Mouse (Mus musculus) adrenal gland, postnatal 36 days (tissue): ENCODE measurements around the gene Man1b1. TPM values are rescaled to one million over a fixed set of nuclear protein-coding genes. Genes with fewer than 3 reads are reported as not detected.

ENCODE experiments used
- DNase-seq, 2 experiments: peaks; one replicate each; pipeline ENCODE4 v3.0.0; 2021; ENCODE audit warnings: mixed read lengths in 1 of 2
- total RNA-seq, 2 experiments: library from RNA; stranded (reverse); gene quantifications; 2 replicates each; pipeline ENCODE4 v1.2.3; 2021

The Man1b1 gene
- total RNA-seq, 2 experiments from 2014 or later: 53.1 to 59.2 TPM

DNA sequence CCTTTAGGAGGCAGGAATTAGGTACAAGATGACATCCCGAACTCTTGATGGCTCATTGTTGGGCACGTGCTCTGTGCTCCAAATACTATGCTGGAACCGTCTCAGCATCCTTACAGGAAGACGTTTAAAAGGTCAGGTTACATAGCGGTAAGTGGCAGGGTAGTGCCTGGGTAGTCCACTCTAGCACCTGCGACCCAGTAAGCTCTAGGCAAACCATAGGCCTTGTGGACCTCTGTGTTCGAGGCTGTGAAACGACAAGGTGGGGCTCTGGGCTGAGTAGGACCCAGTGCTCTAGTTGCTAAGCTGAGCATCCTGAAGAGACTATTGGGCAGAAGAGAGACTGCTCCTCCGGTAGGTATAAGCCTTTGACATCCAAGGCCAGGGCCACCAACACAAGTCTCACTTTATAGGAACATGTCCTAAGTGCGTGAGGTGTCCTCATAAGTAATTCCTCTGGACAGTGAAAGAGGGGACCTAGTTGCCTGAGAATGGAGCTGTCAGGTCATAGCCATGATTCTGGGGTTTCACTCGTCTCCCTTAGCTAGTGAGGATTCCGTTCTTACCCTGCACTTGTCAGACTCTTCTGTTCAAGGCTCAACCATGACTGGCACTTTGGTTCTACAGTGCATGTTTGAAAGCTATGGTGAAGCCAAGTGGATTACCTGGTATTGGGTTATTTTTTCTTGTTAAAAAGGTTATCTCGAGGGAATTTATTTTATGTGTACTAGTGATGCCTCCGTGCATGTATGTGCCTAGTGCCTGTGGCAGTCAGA is 26.4 kb upstream of the Man1b1 start:
- DNase-seq: no peak

DNA sequence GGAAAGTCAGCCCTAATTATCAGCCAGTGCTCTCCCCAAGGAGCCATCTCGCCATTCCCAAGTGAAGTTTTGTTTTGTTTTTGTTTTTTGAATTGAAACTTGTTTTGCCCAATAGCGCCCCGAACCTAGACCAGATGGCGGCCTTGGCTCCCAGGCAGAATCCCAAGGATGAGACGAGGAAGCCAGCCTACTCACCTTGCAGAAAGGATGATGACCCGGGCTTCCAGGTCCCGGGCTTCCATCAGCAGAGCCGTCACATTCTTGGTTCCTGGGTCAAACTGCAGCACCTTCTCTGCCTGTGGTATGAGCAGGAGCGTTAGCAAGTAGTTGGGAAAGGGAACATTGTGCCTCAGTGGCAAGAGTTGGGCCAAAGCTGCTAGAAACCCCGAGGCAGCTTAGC is 22.0 kb upstream of the Man1b1 start:
- no peak for DNase-seq

DNA sequence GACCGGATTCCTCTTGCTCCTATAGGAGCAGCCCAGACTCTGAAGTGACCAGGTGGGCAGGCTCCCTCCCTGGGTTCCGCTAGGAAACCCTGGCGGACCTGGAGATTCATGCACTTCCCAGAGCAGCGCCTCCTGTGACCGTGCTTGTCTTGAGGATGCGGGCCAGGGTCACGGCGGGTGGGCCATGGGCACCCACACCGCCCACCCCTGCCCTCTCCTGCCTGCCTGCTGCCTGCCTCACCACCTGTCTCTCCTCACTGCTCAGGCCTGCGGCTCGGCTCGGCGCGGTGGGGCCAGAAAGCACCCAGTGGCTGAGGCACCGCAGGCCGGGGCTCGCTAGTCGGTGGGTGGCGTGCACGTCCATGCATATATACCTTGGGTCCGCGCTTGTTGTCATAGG is 21.2 kb upstream of the Man1b1 start:
- no peak for DNase-seq

- DNase-seq: no peak
Observed at GRCm38 (mm10) chr2:25311491-25311891, 20.6 kb upstream of the Man1b1 start.

DNA sequence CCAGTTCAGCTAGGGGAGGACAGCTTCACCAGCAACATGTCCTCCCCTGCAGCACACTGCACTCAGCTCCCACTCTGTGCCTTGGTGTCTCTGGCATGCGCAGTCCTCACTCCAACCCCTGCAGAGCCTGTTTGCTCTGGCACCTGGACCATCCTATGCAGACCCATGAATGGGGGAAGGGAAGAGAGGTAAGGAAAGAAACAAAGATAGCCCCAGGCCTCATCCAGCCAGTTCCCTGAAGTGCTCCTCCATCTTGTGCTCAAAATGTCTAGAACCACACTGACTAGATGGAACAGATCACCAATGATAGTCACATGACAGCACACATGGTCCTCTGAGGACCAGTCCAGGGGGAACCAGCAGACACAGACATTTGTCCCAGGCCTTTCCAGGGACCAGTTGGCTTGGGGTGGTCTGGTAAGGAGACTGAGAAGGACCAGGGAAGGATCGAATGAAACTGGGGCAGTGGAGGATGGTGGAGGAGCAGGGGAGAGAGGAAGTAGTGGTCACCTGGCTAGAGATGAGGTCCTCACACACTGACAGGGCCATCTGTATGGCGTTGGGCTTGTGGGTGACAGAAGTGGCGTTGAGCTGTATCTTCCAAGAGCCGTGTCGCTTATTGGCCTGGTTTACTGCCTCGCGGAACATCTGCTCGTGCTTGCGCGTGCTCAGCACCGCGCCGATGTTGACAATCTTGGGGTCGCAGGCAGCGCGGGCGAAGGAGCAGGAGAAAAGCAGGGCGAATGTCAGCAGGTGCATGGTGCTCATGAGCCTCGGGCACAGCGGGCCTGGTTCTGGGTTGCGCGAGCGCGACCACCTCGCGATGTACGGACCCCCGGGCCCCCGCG is 13.8 kb upstream of the Man1b1 start:
- no peak for DNase-seq

- DNase-seq: peak; percentile 76 to 80
Observed at GRCm38 (mm10) chr2:25318971-25319773, 13.0 kb upstream of the Man1b1 start, which contains the start of gene Grin1. Gene Grin1 (minus strand): TSS chr2:25319187.

DNA sequence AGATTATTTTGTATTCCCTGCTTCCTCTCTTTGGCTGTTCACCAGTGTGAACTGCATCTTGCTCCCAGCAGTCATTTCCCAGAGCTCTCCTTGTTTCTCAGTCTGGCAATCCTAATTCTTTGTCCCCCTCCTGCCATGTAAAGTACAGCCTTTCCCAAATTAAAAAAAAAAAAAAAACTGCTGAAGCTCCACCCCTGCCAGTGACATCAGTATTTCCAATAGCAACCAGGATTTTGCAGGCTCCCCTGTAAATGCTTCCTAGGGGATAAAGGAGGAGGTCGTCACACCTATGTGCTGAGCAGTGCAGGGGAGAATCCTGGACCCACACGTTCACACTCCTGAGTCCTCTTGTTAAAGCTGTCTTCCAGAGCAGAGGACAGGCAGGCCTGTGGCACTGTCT is 12.1 kb upstream of the Man1b1 start:
- DNase-seq: no peak

DNA sequence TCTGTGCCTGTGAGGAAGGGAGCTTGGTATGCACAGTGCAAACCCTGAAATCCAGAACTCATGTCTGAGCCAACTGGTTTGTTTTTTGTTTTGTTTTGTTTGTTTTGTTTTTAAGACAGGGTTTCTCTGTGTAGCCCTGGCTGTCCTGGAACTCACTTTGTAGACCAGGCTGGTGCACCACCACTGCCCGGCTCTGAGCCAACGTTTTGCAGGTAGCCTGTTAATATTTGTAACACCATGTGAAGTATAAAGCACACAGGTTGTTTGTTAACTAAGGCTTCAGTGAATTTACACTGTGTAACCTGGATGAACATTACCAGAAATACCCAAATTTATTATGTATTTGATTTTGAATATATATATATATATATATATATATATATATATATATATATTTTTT is 6.1 kb upstream of the Man1b1 start:
- DNase-seq: no peak

GRCm38 (mm10) chr2:25328440-25328839 is 3.7 kb upstream of the Man1b1 start:
- peak; percentile 31 to 35 for DNase-seq

DNA sequence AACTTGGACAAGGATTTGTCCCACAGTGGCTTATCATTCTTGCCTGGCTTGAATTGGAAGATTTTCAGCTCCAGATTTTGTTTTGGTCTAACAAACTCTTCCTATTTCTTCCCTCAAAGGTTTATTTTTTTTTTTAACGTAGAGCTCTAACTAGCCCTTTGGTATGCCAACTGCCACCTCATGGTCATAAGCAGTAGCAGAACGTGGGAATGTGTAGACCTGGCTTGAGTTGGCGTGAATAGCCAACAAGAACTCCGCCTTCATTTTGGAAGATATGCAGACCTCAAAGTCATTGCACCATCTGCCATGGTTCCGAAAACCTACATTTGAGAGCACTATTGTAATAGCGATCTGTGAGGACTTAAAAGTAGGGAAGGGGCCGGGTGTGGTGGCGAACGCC is 668 bp upstream of the Man1b1 start:
- DNase-seq: no peak

GRCm38 (mm10) chr2:25333569-25333968 is 1.4 kb downstream of the Man1b1 start:
- no peak for DNase-seq

- no peak for DNase-seq
Observed at GRCm38 (mm10) chr2:25338303-25338702, 6.2 kb downstream of the Man1b1 start.

GRCm38 (mm10) chr2:25348162-25348561 is 16.0 kb downstream of the Man1b1 start:
- no peak for DNase-seq

- peak; percentile 45 to 51 for DNase-seq
Observed at GRCm38 (mm10) chr2:25349499-25349898, 17.4 kb downstream of the Man1b1 start.

DNA sequence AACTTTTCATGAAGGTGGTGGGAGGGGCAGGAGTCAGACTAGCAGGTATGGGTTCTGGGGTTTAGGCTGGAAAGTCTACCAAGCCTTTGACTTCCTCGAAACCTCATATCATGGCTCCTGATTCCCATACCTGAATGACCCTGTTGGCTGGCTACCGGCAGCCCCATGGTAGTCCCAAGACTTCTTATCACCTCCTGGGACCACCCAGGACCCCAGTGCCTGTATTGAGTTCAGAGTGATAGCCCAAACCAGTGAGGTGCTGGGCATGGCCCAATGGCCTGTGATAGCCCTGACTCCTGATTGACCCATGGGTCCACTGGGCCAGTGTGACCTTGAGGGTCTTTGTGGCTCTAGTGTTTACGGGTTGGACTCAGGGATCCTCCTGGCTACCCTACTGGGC is 18.6 kb downstream of the Man1b1 start:
- no peak for DNase-seq

GRCm38 (mm10) chr2:25354211-25354610 is 22.1 kb downstream of the Man1b1 start:
- DNase-seq: no peak

- no peak for DNase-seq
Observed at GRCm38 (mm10) chr2:25355419-25356066, 23.4 kb downstream of the Man1b1 start.

DNA sequence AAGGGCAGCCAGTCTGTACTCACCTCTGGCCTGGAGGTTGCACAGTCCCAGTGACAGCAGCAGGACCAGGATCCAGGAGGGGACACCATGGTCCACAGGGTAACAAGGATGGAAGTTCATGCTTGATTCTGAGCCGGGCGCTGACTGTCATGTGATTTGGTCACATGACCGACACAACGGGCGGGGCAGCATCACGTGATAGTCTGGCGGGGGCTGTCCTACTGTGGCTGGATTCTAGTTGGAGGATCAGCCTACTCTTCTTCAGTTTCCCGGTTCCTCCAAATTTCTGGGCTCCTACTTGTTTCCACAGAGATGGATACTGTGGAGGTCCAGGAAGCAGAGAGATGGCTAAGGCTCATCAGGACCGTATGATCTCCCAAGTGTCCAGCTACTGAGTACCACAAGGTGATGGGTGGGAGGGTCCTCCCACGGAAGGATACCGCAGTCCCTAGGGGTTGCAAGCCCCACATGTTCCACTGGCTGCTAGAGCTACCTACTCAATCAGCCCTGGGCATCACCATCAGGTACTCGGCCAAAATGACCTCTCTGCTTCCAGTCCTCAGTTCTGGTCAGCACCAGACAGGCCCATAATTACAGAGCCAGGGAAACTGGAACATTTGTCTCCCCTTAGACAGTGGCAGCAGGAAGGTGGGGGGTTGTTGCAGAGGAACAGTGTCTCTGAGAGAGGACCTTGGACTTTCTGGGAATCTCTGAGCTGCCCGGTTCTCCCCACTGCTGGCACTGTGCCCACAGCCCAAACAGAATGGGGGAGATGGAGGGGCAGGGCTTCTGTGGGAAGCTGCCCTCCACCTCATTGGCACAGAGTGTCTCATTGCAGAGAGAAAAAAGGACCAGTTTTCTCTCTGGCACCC is 24.3 kb downstream of the Man1b1 start, which contains the start of gene Dpp7:
TSS of gene Dpp7 (minus strand) at position 152 of the 872 bp plus-strand sequence.
- DNase-seq: peak; percentile 82 to 83

DNA sequence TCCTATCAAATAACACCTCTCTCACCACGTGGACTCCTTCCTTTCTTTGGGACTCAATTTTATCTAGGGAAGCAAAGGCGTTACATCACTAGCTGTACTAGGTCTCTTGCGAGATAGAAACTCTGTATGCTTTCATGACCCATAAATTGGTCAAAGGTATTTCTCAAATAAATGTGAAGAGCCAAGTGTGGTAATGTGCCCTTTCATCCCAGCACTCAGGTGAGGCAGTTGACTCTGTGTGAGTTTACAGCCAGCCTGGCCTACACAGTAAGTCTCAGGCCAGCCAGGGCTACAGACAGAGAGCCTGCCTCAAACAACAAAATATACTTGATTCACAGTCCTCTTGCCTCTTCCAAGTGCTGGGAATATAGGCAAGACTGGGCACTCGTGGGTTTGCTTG is 27.7 kb downstream of the Man1b1 start:
- DNase-seq: no peak

DNA sequence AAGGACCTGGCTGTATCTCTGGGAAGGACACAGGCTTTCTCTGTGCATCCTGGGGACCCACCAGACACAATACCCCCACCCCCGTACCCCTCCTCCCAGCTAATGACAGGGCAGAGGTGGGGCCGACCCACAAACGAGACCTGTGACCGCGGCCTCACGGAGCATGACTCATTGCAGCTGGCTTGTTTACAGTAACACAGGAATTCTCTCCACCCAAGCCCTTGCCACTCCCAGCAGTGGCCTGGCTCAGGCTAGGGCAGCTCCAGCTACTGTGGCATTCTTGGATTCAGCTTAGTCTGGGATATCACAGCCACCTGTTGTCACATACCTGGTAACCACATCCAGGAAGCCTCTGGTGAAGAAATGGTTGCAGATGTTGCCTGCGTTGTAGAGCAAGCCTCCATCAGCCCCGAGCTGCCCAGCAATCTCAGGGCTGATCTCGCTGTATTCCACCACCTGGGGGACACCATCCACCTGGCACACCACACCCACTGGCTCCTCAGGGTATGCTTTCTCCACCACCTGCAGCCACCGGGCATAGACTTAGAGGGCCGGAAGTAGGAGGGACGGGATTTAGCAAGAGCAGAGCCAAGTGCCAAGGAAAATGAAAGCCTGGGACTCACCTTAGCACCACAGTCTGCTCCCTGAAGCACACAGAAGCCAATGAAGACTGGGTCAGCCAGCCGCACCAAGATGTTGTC is 31.5 kb downstream of the Man1b1 start:
- DNase-seq: peak; percentile 33
